Mouse (Mus musculus) G1E (cell line): ENCODE results near the gene Gramd1c. TPM values are rescaled to one million over a fixed set of nuclear protein-coding genes. Genes with fewer than 3 reads are reported as not detected.

ENCODE experiments used
- ATAC-seq: 2 replicates; pipeline ENCODE4 v1.8.0; 2016; ENCODE audit warnings: mild to moderate bottlenecking; ENCODE audit not compliant: insufficient number of reproducible peaks, poor library complexity, low FRiP score, severe bottlenecking; ENCODE audit errors: extremely low read depth
- DNase-seq: peaks from one replicate; pipeline ENCODE4 v3.0.0; 2012; ENCODE audit warnings: low spot score
- H3K27me3 ChIP-seq: 2 replicates; pipeline ENCODE4 v1.6.1; 2012; ENCODE audit warnings: mild to moderate bottlenecking, low read length, inconsistent platforms; ENCODE audit not compliant: insufficient read depth
- H3K36me3 ChIP-seq: replicated peaks from 2 replicates; pipeline ENCODE3; 2012; ENCODE audit warnings: mild to moderate bottlenecking, inconsistent platforms
- H3K4me1 ChIP-seq: 2 replicates; pipeline ENCODE4 v1.6.1; 2012; ENCODE audit warnings: low read depth, low read length, inconsistent platforms, mixed read lengths; ENCODE audit not compliant: insufficient read depth
- H3K4me3 ChIP-seq: 2 replicates; pipeline ENCODE4 v1.5.1; 2012; ENCODE audit warnings: low read depth, mild to moderate bottlenecking, inconsistent platforms, low read length, moderate library complexity, mixed read lengths
- H3K9me3 ChIP-seq: replicated peaks from 2 replicates; pipeline ENCODE4 v1.6.1; 2012; ENCODE audit warnings: inconsistent platforms
- CTCF ChIP-seq: IDR thresholded peaks from 2 replicates; pipeline ENCODE4 v1.5.1; 2012; ENCODE audit warnings: low read depth, low read length, inconsistent platforms, mixed read lengths
- GATA1 ChIP-seq: IDR thresholded peaks from 2 replicates; pipeline ENCODE4 v1.6.1; 2012; ENCODE audit warnings: borderline replicate concordance, low read length, inconsistent platforms, mixed read lengths
- GATA2 ChIP-seq: IDR thresholded peaks from 2 replicates; pipeline ENCODE4 v1.6.1; 2012; ENCODE audit warnings: low read depth, low read length, inconsistent platforms, borderline replicate concordance
- POLR2AphosphoS5 ChIP-seq: IDR thresholded peaks from 2 replicates; pipeline ENCODE4 v1.6.1; 2012; ENCODE audit warnings: low read depth, low read length, inconsistent platforms; ENCODE audit not compliant: insufficient replicate concordance
- TAL1 ChIP-seq: conservative IDR thresholded peaks from 2 replicates; pipeline ENCODE4 v1.6.1; 2012; ENCODE audit warnings: low read depth, low read length, inconsistent platforms, mixed read lengths
- polyA plus RNA-seq: library from polyadenylated mRNA; stranded (reverse); fragments of >175 nt; gene quantifications from 2 replicates; pipeline ENCODE4 v1.2.3, GENCODE M21; 2012
- total RNA-seq, 2 experiments: library from RNA; stranded (forward) in 1 of 2; stranded (reverse) in 1 of 2; fragments of 200-1000 nt in 1 of 2; fragments of >200 nt in 1 of 2; fragmentation: Nextera tagmentation in 1 of 2; gene quantifications; 2 replicates each; pipeline ENCODE4 v1.2.3; 2014 to 2017

Gramd1c gene
- total and polyA plus RNA-seq, 3 experiments = 0.10 to 11.2 (median 1.4) TPM

GRCm38 (mm10) chr16:43935367-43935766 lies 127.8 kb downstream of the Gramd1c start:
- H3K4me1 ChIP-seq = no peaks in the 10 kb centered on the region
- H3K4me3 ChIP-seq = no peak overlapping the region
- no peaks in the 10 kb centered on the region for H3K9me3 ChIP-seq
- ATAC-seq (no peak), DNase-seq (no peak)
- peaks cover 35% of the 10 kb centered on the region for H3K36me3 ChIP-seq
- H3K27me3 ChIP-seq = no peaks in the 10 kb centered on the region
- no peak for TF ChIP-seq TAL1
- no peak for TF ChIP-seq GATA1
- TF ChIP-seq CTCF = no peak
- no peak for TF ChIP-seq POLR2AphosphoS5
- no peak for TF ChIP-seq GATA2

DNA sequence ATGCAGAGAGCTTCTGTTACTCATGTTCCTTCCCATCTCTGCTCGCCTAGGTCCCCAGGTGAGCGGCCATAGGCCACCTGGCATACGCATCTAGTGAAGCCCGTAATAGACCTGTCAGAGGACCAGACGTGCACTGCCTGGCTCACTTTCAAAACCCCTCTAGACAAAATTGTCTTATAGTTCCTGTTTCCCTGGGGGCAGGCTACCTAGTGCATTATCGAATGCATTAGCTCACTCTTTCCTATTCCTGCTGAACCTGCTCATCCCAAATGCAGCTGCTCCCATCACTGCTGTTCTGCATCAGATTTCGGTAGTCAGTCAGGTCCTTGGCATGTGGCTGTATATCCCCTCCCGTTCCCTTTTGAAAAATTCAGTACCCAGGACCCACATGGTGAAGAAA lies 128.3 kb downstream of the Gramd1c start:
- TF ChIP-seq CTCF = no peak
- no peak for TF ChIP-seq GATA1
- no peak for TF ChIP-seq GATA2
- no peak for TF ChIP-seq POLR2AphosphoS5
- no peak for TF ChIP-seq TAL1
- no peaks in the 10 kb centered on the region for H3K4me1 ChIP-seq
- no peak overlapping the region for H3K4me3 ChIP-seq
- no peaks in the 10 kb centered on the region for H3K27me3 ChIP-seq
- peaks cover 35% of the 10 kb centered on the region for H3K36me3 ChIP-seq
- ATAC-seq = no peak
- no peak for DNase-seq
- no peaks in the 10 kb centered on the region for H3K9me3 ChIP-seq

- Histone ChIP-seq H3K4me3 (no peak overlapping the region), H3K4me1 (no peaks in the 10 kb centered on the region), H3K36me3 (peaks cover 33% of the 10 kb centered on the region), H3K27me3 (no peaks in the 10 kb centered on the region), H3K9me3 (no peaks in the 10 kb centered on the region)
- TF ChIP-seq GATA2 (no peak), CTCF (no peak), POLR2AphosphoS5 (no peak), TAL1 (no peak), GATA1 (no peak)
- DNase-seq (no peak), ATAC-seq (no peak)
Measured at GRCm38 (mm10) chr16:43933041-43933440, 130.1 kb downstream of the Gramd1c start.

GRCm38 (mm10) chr16:43932319-43932718 lies 130.8 kb downstream of the Gramd1c start:
- DNase-seq = no peak
- Histone ChIP-seq H3K36me3 (peaks cover 31% of the 10 kb centered on the region), H3K4me3 (no peak overlapping the region), H3K27me3 (no peaks in the 10 kb centered on the region), H3K9me3 (no peaks in the 10 kb centered on the region), H3K4me1 (no peaks in the 10 kb centered on the region)
- no peak for ATAC-seq
- TF ChIP-seq GATA2 = no peak
- no peak for TF ChIP-seq TAL1
- no peak for TF ChIP-seq POLR2AphosphoS5
- TF ChIP-seq CTCF = no peak
- no peak for TF ChIP-seq GATA1

DNA sequence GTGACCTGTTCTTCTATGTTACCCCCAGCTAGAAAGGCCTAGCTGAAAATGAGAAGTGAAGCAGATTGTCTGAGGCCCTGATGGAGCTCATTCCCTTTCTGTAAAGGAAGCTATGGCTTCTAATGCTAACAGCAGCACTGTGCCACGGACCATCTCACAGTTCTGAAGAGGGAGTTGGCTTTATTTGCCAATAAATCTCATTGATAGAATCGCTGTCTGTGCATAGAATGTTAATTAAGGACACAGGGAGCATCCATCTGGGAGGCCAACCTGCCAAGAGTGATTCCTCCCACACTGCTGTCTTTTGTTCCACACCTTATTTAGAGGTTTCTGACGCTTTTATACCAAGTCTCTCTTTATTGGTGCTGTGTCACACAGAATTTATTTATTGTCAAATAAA lies 131.6 kb downstream of the Gramd1c start:
- Histone ChIP-seq H3K9me3 (no peaks in the 10 kb centered on the region), H3K4me3 (no peak overlapping the region), H3K27me3 (no peaks in the 10 kb centered on the region), H3K36me3 (peaks cover 37% of the 10 kb centered on the region), H3K4me1 (no peaks in the 10 kb centered on the region)
- no peak for ATAC-seq
- TF ChIP-seq POLR2AphosphoS5 (no peak), GATA1 (no peak), CTCF (no peak), GATA2 (no peak), TAL1 (no peak)
- DNase-seq = no peak

GRCm38 (mm10) chr16:43930577-43930976 lies 132.6 kb downstream of the Gramd1c start:
- TF ChIP-seq GATA1 = no peak
- TF ChIP-seq POLR2AphosphoS5 = no peak
- TF ChIP-seq GATA2 = no peak
- no peak for TF ChIP-seq CTCF
- no peak for TF ChIP-seq TAL1
- H3K4me1 ChIP-seq = no peaks in the 10 kb centered on the region
- H3K4me3 ChIP-seq = no peak overlapping the region
- ATAC-seq (no peak), DNase-seq (no peak)
- no peaks in the 10 kb centered on the region for H3K9me3 ChIP-seq
- no peaks in the 10 kb centered on the region for H3K27me3 ChIP-seq
- peaks cover 42% of the 10 kb centered on the region for H3K36me3 ChIP-seq

Other genes starting within 250 kb of the Gramd1c start
- gene Ccdc191, start 173.5 kb downstream of the Gramd1c start, total RNA-seq (2014; fragmentation: Nextera tagmentation) = 16.3 and 22.2 TPM in 2 replicates
- gene Ccdc191, start 173.5 kb downstream of the Gramd1c start, total RNA-seq (2017) = 11.2 and 19.6 TPM in 2 replicates
- gene Ccdc191, start 173.5 kb downstream of the Gramd1c start, polyA plus RNA-seq = 1.9 and 2.9 TPM in 2 replicates
- gene Qtrt2, start 136.5 kb downstream of the Gramd1c start, total RNA-seq (2014; fragmentation: Nextera tagmentation) = 19.2 and 24.8 TPM in 2 replicates
- gene Qtrt2, start 136.5 kb downstream of the Gramd1c start, total RNA-seq (2017) = 27.5 and 31.9 TPM in 2 replicates
- gene Qtrt2, start 136.5 kb downstream of the Gramd1c start, polyA plus RNA-seq = 2.2 and 6.0 TPM in 2 replicates
- gene Zdhhc23, start 83.6 kb downstream of the Gramd1c start, total RNA-seq (2014; fragmentation: Nextera tagmentation) = 0.90 TPM in 1 of 2 replicates, not detected in the other
- 0.52 and 0.55 TPM in 2 replicates for gene Zdhhc23, start 83.6 kb downstream of the Gramd1c start, total RNA-seq (2017)
- 0.11 and 0.21 TPM in 2 replicates for gene Zdhhc23, start 83.6 kb downstream of the Gramd1c start, polyA plus RNA-seq
- 57.4 and 62.7 TPM in 2 replicates for gene Atp6v1a, start 76.4 kb upstream of the Gramd1c start, total RNA-seq (2014; fragmentation: Nextera tagmentation)
- 158 and 174 TPM in 2 replicates for gene Atp6v1a, start 76.4 kb upstream of the Gramd1c start, total RNA-seq (2017)
- 1.6 and 2.7 TPM in 2 replicates for gene Atp6v1a, start 76.4 kb upstream of the Gramd1c start, polyA plus RNA-seq
- gene Naa50, start 76.5 kb upstream of the Gramd1c start, total RNA-seq (2014; fragmentation: Nextera tagmentation) = 171 and 207 TPM in 2 replicates
- 73.3 and 89.8 TPM in 2 replicates for gene Naa50, start 76.5 kb upstream of the Gramd1c start, total RNA-seq (2017)
- 44.5 and 57.3 TPM in 2 replicates for gene Naa50, start 76.5 kb upstream of the Gramd1c start, polyA plus RNA-seq
- gene Usf3, start 109.9 kb upstream of the Gramd1c start, total RNA-seq (2014; fragmentation: Nextera tagmentation) = 50.4 and 56.7 TPM in 2 replicates
- 10.2 TPM in 2 replicates for gene Usf3, start 109.9 kb upstream of the Gramd1c start, total RNA-seq (2017)
- gene Usf3, start 109.9 kb upstream of the Gramd1c start, polyA plus RNA-seq = 4.0 and 4.4 TPM in 2 replicates